Mouse (Mus musculus) kidney, adult 2 months (tissue): ENCODE results near the gene Ankrd12. TPM values are rescaled to one million over a fixed set of nuclear protein-coding genes. Genes with fewer than 3 reads are reported as not detected.
A peak's percentile ranks its signal among the peaks of the same experiment; 100 is the strongest.

Experiments
- DNase-seq: peaks from one replicate; pipeline ENCODE4 v3.0.0; 2021
- H3K27ac ChIP-seq: fragments of 200-500 bp; 2 replicates; pipeline ENCODE4 v1.5.1; 2012; ENCODE audit warnings: low read depth, low read length, control low read depth, inconsistent platforms; ENCODE audit not compliant: insufficient read depth
- H3K27me3 ChIP-seq: fragments of 200-500 bp; replicated peaks from 2 replicates; pipeline ENCODE4 v1.6.1; 2012; ENCODE audit warnings: mild to moderate bottlenecking, moderate library complexity, low read length, inconsistent platforms; ENCODE audit not compliant: control insufficient read depth, insufficient read depth
- H3K36me3 ChIP-seq: fragments of 200-500 bp; 2 replicates; pipeline ENCODE4 v1.6.1; 2012; ENCODE audit warnings: mild to moderate bottlenecking, moderate library complexity, low read length, inconsistent platforms; ENCODE audit not compliant: control insufficient read depth, insufficient read depth
- H3K4me1 ChIP-seq: fragments of 200-500 bp; 2 replicates; pipeline ENCODE4 v1.6.1; 2011; ENCODE audit warnings: low read length; ENCODE audit not compliant: control insufficient read depth, insufficient read depth
- H3K4me3 ChIP-seq: fragments of 200-500 bp; 2 replicates; pipeline ENCODE4 v1.5.1; 2011; ENCODE audit warnings: mild to moderate bottlenecking, low read depth, low read length, control low read depth; ENCODE audit not compliant: insufficient read depth
- CTCF ChIP-seq: fragments of 200-500 bp; conservative IDR thresholded peaks from 2 replicates; pipeline ENCODE4 v1.5.1; 2011; ENCODE audit warnings: low read depth, mild to moderate bottlenecking, control low read depth, low read length, moderate library complexity, mixed read lengths; ENCODE audit not compliant: insufficient read depth, insufficient read length
- POLR2A ChIP-seq: fragments of 200-500 bp; IDR thresholded peaks from one replicate; pipeline ENCODE4 v1.6.1; 2011; ENCODE audit warnings: low read depth, low read length, control low read depth
- WGBS: fragments of 180-500 bp; shearing (Covaris S2); methylation state at CpG from one replicate; pipeline ENCODE4 v1.1.7; 2018; 5-methylcytosine and 5-hydroxymethylcytosine counted together
- polyA plus RNA-seq: library from polyadenylated mRNA; depleted of rRNA; stranded (reverse); fragments of >200 nt; gene quantifications from 2 replicates; pipeline ENCODE4 v1.2.3, GENCODE M21; 2012

The Ankrd12 gene
- polyA plus RNA-seq, 1 experiment = 3.6 TPM

DNA sequence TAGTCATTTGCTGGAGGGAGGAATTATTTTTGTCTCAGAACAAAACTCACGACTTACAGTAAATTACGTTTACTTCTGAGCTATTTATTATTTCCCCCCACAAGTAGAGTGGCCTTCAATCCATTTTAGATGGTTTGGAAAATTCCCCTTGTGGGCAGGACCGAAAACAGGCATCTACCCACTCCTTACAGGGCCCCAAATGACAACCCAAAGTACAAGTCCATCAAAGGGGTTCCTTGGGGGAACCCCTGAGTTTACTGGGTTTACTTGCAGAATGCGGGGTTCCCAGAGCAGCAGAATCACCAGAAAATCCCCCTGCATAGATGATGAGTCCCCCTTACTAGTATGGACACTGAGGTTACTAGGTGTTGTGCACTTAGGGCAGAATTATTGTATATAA, 35.3 kb upstream of the Ankrd12 start:
- H3K36me3 ChIP-seq = no peaks in the 10 kb centered on the region
- H3K27me3 ChIP-seq = no peaks in the 10 kb centered on the region
- no peak for TF ChIP-seq CTCF
- no peak for TF ChIP-seq POLR2A
- no peak overlapping the region for H3K27ac ChIP-seq
- WGBS = 18% methylated on average over 4 of the region's 4 CpGs
- peak overlapping the region; percentile 83 for H3K4me3 ChIP-seq
- DNase-seq = no peak
- H3K4me1 ChIP-seq = peaks cover 2% of the 10 kb centered on the region; the same call in 1 of the 2 replicates

GRCm38 (mm10) chr17:66111402-66111959, 34.6 kb upstream of the Ankrd12 start, which contains the start of gene Washc1:
Gene Washc1, plus strand, starts transcription at chr17:66111545.
- Histone ChIP-seq H3K27me3 (no peaks in the 10 kb centered on the region), H3K4me3 (peak within 1 kb of the TSS; percentile 83), H3K36me3 (no peaks in the 10 kb centered on the region), H3K27ac (peak within 1 kb of the TSS; percentile 44), H3K4me1 (peaks cover 2% of the 10 kb centered on the region; the same call in 1 of the 2 replicates)
- DNase-seq = peak; percentile 94
- no peak for TF ChIP-seq CTCF
- TF ChIP-seq POLR2A = no peak
- WGBS = under 1% methylated on average over 41 of the region's 41 CpGs

- H3K27ac ChIP-seq = no peak overlapping the region
- H3K4me3 ChIP-seq = peak overlapping the region; percentile 20; the same call in 1 of the 2 replicates
Measured at GRCm38 (mm10) chr17:66110746-66111145, 33.9 kb upstream of the Ankrd12 start.

DNA sequence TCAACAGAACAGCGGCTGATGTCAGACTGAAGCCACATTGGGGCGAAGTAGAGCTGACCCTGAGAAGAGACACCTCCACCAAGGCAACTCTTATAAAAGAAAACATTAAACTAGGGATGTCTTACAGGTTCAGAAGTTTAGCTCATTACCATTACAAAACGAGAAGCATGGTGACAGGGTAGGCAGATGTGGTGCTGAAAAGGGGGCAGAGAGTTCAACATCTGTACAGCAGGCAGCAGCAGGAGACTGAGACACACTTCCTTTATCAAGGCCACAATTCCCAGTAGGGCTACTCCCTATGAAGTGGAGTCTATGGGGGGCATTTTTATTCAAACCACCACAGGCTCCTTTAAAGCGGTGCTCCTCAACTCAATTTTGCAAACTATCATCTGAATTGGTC, 31.3 kb upstream of the Ankrd12 start:
- H3K27ac ChIP-seq = no peak overlapping the region
- DNase-seq = no peak
- H3K36me3 ChIP-seq = no peaks in the 10 kb centered on the region
- H3K27me3 ChIP-seq = no peaks in the 10 kb centered on the region
- WGBS = 82% methylated on average over 4 of the region's 4 CpGs
- H3K4me1 ChIP-seq = peaks cover 2% of the 10 kb centered on the region; the same call in 1 of the 2 replicates
- TF ChIP-seq POLR2A (no peak), CTCF (no peak)
- H3K4me3 ChIP-seq = no peak overlapping the region

More at GRCm38 (mm10) chr17:66110746-66111145, 33.9 kb upstream of the Ankrd12 start:
- DNase-seq = no peak
- TF ChIP-seq CTCF = no peak
- TF ChIP-seq POLR2A = no peak
- WGBS = 15% methylated on average over 6 of the region's 6 CpGs
- Histone ChIP-seq H3K27me3 (no peaks in the 10 kb centered on the region), H3K36me3 (no peaks in the 10 kb centered on the region), H3K4me1 (peaks cover 2% of the 10 kb centered on the region; the same call in 1 of the 2 replicates)

DNA sequence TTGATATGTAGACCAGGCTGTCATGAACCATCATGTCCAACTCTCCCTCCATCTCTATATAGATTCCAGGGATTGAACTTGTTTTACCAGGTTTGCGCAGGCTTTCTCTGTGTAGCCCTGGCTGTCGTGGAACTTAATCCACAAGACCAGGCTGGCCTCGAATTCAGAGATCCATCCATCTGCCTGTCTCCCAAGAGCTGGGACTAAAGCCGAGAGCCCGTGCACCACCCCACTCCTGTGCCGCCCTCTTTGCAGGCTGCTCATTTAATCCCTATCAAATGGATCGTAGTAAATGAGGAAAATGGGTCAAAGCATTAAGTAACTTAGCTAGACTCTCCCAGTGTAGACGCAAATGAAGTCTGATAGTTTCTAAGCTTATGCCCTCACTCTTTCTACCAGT, 30.6 kb upstream of the Ankrd12 start:
- TF ChIP-seq POLR2A = no peak
- TF ChIP-seq CTCF = no peak
- 72% methylated on average over 8 of the region's 8 CpGs for WGBS
- Histone ChIP-seq H3K27ac (no peak overlapping the region), H3K27me3 (no peaks in the 10 kb centered on the region), H3K4me3 (no peak overlapping the region), H3K4me1 (peaks cover 2% of the 10 kb centered on the region; the same call in 1 of the 2 replicates), H3K36me3 (no peaks in the 10 kb centered on the region)
- no peak for DNase-seq

- Histone ChIP-seq H3K27ac (no peak overlapping the region), H3K4me1 (no peaks in the 10 kb centered on the region; the same call in 1 of the 2 replicates), H3K36me3 (no peaks in the 10 kb centered on the region), H3K4me3 (no peak overlapping the region), H3K27me3 (no peaks in the 10 kb centered on the region)
- DNase-seq = peak; percentile 68
- WGBS = 51% methylated on average over 10 of the region's 10 CpGs
- TF ChIP-seq POLR2A (no peak), CTCF (peak; percentile 74)
Measured at GRCm38 (mm10) chr17:66106601-66107267, 29.8 kb upstream of the Ankrd12 start.

DNA sequence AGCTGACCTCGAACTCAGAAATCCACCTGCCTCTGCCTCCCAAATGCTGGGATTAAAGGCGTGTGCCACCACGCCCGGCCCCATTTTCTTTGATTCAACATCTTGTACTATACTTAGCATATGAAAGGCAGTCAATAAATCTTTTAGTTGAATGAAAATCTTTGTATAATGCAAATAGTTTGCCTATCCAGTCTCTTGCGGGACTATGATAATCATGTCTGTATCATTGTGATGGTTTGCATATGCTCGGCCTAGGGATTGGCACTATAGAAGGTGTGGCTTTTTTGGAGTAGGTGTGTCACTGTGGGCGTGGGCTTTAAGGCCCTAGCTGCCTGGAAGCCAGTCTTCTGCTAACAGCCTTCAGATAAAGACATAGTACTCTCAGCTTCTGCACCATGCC, 27.2 kb upstream of the Ankrd12 start:
- no peak overlapping the region for H3K27ac ChIP-seq
- peaks cover 8% of the 10 kb centered on the region; the same call in 1 of the 2 replicates for H3K4me1 ChIP-seq
- no peak overlapping the region for H3K4me3 ChIP-seq
- H3K27me3 ChIP-seq = no peaks in the 10 kb centered on the region
- no peak for TF ChIP-seq POLR2A
- no peak for TF ChIP-seq CTCF
- H3K36me3 ChIP-seq = no peaks in the 10 kb centered on the region
- DNase-seq = no peak
- WGBS = 89% methylated on average over 7 of the region's 7 CpGs
